Mouse (Mus musculus): ENCODE measurements around the gene Gm3045. TPM values are rescaled to one million over a fixed set of nuclear protein-coding genes. Genes with fewer than 3 reads are reported as not detected.

The Gm3045 gene
- polyA plus RNA-seq, 1 experiment from 2014 or later, result 0.10 TPM

DNA sequence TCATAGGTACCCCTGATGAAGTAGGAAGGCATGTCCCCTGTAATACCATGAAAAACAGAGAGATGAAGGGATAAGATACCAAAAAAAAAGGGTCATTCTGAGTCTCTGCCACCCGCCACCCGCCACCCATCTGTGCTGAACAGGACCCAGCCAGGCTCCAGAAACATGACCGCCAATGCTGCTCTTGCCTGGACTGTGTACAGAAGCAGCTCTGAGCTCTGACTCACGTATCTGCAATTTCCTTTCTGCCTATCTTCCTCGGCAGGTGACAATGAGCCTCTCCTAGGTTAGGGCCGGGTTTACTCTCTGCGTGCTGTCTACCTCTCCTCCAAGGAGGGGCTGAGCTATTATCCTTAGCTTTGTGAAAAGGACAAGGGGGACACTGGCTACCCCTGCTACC is 17.0 kb downstream of the Gm3045 start:
- Histone ChIP-seq H3K4me3 (no peak overlapping the region), H3K4me1 (peaks cover 8% of the 10 kb centered on the region), H3K9me3 (no peaks in the 10 kb centered on the region), H3K4me2 (no peak overlapping the region), H3K9ac (no peak overlapping the region), H3K27ac (no peak overlapping the region), H3K36me3 (no peaks in the 10 kb centered on the region), H3K27me3 (peaks cover 26% of the 10 kb centered on the region)
- no peak for ATAC-seq (ENCODE audit: insufficient number of reproducible peaks, low FRiP score, low TSS enrichment, low read depth)
- 74% methylated on average over 7 of the region's 7 CpGs for WGBS

- 90% methylated on average over 3 of the region's 3 CpGs for WGBS
- no peak overlapping the region for H3K4me2 ChIP-seq
- peaks cover 19% of the 10 kb centered on the region for H3K27me3 ChIP-seq
Observed at GRCm38 (mm10) chr13:56444112-56444511, 17.7 kb downstream of the Gm3045 start.

GRCm38 (mm10) chr13:56444996-56445395 is 18.6 kb downstream of the Gm3045 start:
- Histone ChIP-seq H3K27me3 (peaks cover 10% of the 10 kb centered on the region), H3K36me3 (no peaks in the 10 kb centered on the region), H3K4me2 (no peak overlapping the region), H3K9ac (no peak overlapping the region), H3K27ac (no peak overlapping the region), H3K4me3 (no peak overlapping the region), H3K4me1 (0 out of 2 replicates have a peak, but pooled peaks cover 8% of the 10 kb centered on the region), H3K9me3 (no peaks in the 10 kb centered on the region)
- WGBS, result 85% methylated on average over 6 of the region's 6 CpGs
- ATAC-seq (ENCODE audit: insufficient number of reproducible peaks, low FRiP score, low TSS enrichment, low read depth), result no peak

More at GRCm38 (mm10) chr13:56444112-56444511, 17.7 kb downstream of the Gm3045 start:
- Histone ChIP-seq H3K9me3 (no peaks in the 10 kb centered on the region), H3K4me3 (no peak overlapping the region), H3K9ac (no peak overlapping the region), H3K36me3 (no peaks in the 10 kb centered on the region), H3K27ac (no peak overlapping the region), H3K4me1 (peaks cover 3% of the 10 kb centered on the region; the same call in 1 of the 2 replicates)
- ATAC-seq (ENCODE audit: insufficient number of reproducible peaks, low FRiP score, low TSS enrichment, low read depth), result no peak

DNA sequence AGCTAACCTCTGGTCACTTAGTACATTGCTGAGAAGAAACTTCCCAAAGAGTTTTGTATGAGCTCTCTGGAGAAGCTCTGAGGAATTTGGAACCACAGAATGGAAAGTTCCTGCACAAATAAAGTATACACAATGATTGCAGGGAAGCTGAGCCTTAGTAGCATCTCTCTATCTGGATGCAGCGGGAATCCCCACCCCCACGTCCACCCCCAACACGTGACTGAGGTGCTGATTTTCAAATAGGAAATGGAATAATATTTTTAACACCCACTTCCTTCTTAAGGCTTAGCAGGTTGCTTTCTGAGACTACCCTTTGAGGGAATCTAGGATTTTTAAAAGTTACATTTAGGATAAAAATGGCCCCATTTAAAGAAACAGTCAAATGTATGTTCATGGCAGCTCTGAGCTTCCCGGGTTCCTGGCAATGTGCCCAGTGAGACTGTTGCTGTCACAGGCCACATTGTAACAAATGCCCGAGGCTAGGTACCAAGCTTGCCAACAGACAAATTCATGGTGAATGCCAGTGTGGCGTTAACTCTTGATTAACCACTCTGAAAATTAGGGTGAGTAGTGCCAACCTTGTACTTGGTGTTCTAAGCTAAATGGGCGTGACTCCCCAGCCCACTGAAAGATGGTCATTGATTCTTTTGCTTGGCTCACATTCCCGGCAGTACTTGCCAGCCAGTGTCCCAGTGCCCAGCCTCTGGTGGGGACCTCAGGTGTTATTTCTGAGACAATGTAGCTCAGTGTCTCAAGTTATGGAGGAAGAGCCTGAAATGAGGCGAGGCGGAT is 23.0 kb downstream of the Gm3045 start:
- no peak for ATAC-seq (ENCODE audit: insufficient number of reproducible peaks, low FRiP score, low TSS enrichment, low read depth)
- Histone ChIP-seq H3K4me1 (0 out of 2 replicates have a peak, but pooled peaks cover 8% of the 10 kb centered on the region), H3K4me3 (no peak overlapping the region), H3K4me2 (no peak overlapping the region), H3K9ac (no peak overlapping the region), H3K36me3 (no peaks in the 10 kb centered on the region), H3K9me3 (no peaks in the 10 kb centered on the region), H3K27ac (no peak overlapping the region), H3K27me3 (no peaks in the 10 kb centered on the region)
- WGBS, result 64% methylated on average over 10 of the region's 10 CpGs

- H3K36me3 ChIP-seq, result no peaks in the 10 kb centered on the region
- no peak overlapping the region for H3K4me2 ChIP-seq
- 0 out of 2 replicates have a peak, but pooled peaks cover 8% of the 10 kb centered on the region for H3K4me1 ChIP-seq
- no peak overlapping the region for H3K4me3 ChIP-seq
- no peaks in the 10 kb centered on the region for H3K9me3 ChIP-seq
- no peak overlapping the region for H3K27ac ChIP-seq
- ATAC-seq (ENCODE audit: insufficient number of reproducible peaks, low FRiP score, low TSS enrichment, low read depth), result no peak
- no peak overlapping the region for H3K9ac ChIP-seq
- no peaks in the 10 kb centered on the region for H3K27me3 ChIP-seq
- WGBS, result 74% methylated on average over 8 of the region's 8 CpGs
Observed at GRCm38 (mm10) chr13:56450035-56450434, 23.6 kb downstream of the Gm3045 start.

DNA sequence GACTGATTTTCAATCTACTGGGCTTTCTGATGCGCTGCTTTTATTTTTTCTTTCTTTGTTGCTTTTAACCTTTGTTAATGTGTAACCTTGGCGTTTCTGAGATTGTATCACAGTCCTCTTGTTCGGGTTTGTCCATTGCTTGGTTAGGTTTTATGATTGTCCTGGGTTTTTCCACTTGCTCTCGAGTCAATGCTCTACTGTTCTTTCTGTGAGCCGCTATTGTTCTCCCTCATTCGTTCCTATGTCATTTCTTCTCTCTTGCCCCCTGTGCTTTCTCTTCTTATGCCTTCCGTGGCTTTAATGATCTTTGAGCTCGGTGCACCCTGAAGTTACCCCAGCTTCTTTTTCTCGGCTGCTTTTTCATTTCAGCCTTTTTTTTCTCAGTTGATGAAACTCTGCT is 31.6 kb downstream of the Gm3045 start:
- no peak overlapping the region for H3K4me2 ChIP-seq
- no peak overlapping the region for H3K9ac ChIP-seq
- no peak overlapping the region for H3K27ac ChIP-seq
- 57% methylated on average over 9 of the region's 9 CpGs for WGBS
- 0 out of 2 replicates have a peak, but pooled peaks cover 5% of the 10 kb centered on the region for H3K27me3 ChIP-seq
- no peaks in the 10 kb centered on the region for H3K9me3 ChIP-seq
- no peak overlapping the region for H3K4me3 ChIP-seq
- no peak for ATAC-seq (ENCODE audit: insufficient number of reproducible peaks, low FRiP score, low TSS enrichment, low read depth)
- no peaks in the 10 kb centered on the region for H3K36me3 ChIP-seq
- H3K4me1 ChIP-seq, result no peaks in the 10 kb centered on the region

DNA sequence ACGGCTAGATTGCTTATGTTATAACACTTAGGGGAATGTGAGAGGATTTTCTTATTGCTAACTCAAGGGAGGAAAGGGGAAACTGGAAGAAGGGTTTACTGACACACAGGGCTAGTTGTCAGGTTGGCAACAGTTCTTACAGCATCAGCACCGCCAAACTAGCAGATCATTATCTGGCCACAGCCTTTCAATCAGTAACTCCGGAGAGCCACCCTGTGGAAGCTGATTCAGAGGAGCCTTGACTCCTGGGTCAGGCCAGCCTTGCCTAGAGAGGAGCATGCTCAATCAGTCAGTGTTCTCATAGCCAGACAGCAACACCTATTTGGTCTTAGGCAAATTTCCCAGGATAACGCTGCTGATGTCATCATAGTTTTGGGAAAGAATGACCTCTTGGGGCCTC is 35.1 kb downstream of the Gm3045 start:
- no peak overlapping the region for H3K27ac ChIP-seq
- no peak overlapping the region for H3K9ac ChIP-seq
- H3K27me3 ChIP-seq, result peaks cover 15% of the 10 kb centered on the region
- H3K4me2 ChIP-seq, result no peak overlapping the region
- ATAC-seq (ENCODE audit: insufficient number of reproducible peaks, low FRiP score, low TSS enrichment, low read depth), result no peak
- no peak overlapping the region for H3K4me3 ChIP-seq
- no peaks in the 10 kb centered on the region for H3K36me3 ChIP-seq
- WGBS, result 58% methylated on average over 4 of the region's 4 CpGs
- H3K9me3 ChIP-seq, result no peaks in the 10 kb centered on the region
- no peaks in the 10 kb centered on the region for H3K4me1 ChIP-seq

- Histone ChIP-seq H3K27me3 (peaks cover 12% of the 10 kb centered on the region), H3K36me3 (no peaks in the 10 kb centered on the region), H3K9me3 (no peaks in the 10 kb centered on the region), H3K4me3 (no peak overlapping the region), H3K4me1 (no peaks in the 10 kb centered on the region), H3K9ac (no peak overlapping the region), H3K27ac (no peak overlapping the region), H3K4me2 (no peak overlapping the region)
- WGBS, result 77% methylated on average over 4 of the region's 4 CpGs
- no peak for ATAC-seq (ENCODE audit: insufficient number of reproducible peaks, low FRiP score, low TSS enrichment, low read depth)
Observed at GRCm38 (mm10) chr13:56462791-56463190, 36.4 kb downstream of the Gm3045 start.

DNA sequence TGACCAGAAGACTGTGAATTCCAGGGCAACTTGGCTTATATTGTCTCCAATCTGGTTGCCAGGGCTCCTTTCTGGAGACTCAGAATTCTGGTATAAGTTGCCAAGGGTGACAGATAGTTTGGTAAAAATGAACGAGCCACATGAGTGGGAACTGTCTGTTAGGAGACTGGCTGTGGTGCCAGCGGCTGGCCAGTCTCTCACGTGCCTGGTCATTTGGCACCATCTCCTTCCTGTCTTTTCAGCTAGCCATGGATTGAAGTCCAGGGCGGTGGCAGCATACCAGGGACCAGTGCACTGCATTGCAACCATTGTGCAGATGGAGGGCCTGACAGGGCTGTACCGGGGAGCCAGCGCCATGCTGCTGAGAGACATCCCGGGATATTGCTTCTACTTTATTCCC is 36.9 kb downstream of the Gm3045 start:
- H3K4me3 ChIP-seq, result no peak overlapping the region
- peaks cover 11% of the 10 kb centered on the region for H3K27me3 ChIP-seq
- no peak for ATAC-seq (ENCODE audit: insufficient number of reproducible peaks, low FRiP score, low TSS enrichment, low read depth)
- H3K9ac ChIP-seq, result no peak overlapping the region
- no peak overlapping the region for H3K27ac ChIP-seq
- H3K9me3 ChIP-seq, result no peaks in the 10 kb centered on the region
- H3K4me2 ChIP-seq, result no peak overlapping the region
- 88% methylated on average over 7 of the region's 7 CpGs for WGBS
- H3K36me3 ChIP-seq, result no peaks in the 10 kb centered on the region
- no peaks in the 10 kb centered on the region for H3K4me1 ChIP-seq

- Histone ChIP-seq H3K27me3 (peaks cover 11% of the 10 kb centered on the region), H3K9ac (no peak overlapping the region), H3K4me2 (no peak overlapping the region), H3K4me3 (no peak overlapping the region), H3K36me3 (no peaks in the 10 kb centered on the region), H3K27ac (no peak overlapping the region), H3K9me3 (no peaks in the 10 kb centered on the region), H3K4me1 (no peaks in the 10 kb centered on the region)
- 69% methylated on average over 6 of the region's 6 CpGs for WGBS
- no peak for ATAC-seq (ENCODE audit: insufficient number of reproducible peaks, low FRiP score, low TSS enrichment, low read depth)
Observed at GRCm38 (mm10) chr13:56463750-56464149, 37.4 kb downstream of the Gm3045 start.

DNA sequence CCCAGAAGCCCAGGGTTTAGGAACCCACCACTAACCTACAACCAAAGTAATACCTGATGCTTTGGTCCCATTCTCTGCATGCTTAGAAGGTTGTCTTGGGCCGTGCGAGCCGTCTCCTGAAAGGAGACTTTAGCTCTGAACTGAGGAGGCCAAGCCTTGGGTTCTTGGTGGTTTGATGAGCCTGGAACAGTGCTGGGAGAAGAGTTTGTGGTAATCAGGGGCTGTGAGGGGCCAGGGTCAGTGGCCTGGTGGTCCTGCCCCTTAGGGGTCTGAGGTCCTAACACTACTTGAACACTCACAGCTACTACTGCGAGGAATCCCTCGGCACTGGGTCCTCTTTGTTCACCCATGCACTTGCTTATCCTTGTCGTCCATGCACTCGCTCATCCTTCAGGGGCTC is 41.4 kb downstream of the Gm3045 start:
- H3K27ac ChIP-seq, result no peak overlapping the region
- no peak overlapping the region for H3K4me2 ChIP-seq
- no peak overlapping the region for H3K9ac ChIP-seq
- no peaks in the 10 kb centered on the region for H3K36me3 ChIP-seq
- no peak overlapping the region for H3K4me3 ChIP-seq
- 94% methylated on average over 7 of the region's 7 CpGs for WGBS
- ATAC-seq (ENCODE audit: insufficient number of reproducible peaks, low FRiP score, low TSS enrichment, low read depth), result no peak
- H3K27me3 ChIP-seq, result peaks cover 11% of the 10 kb centered on the region
- 0 out of 2 replicates have a peak, but pooled peaks cover 4% of the 10 kb centered on the region for H3K4me1 ChIP-seq
- H3K9me3 ChIP-seq, result no peaks in the 10 kb centered on the region

GRCm38 (mm10) chr13:56468536-56468935 is 42.1 kb downstream of the Gm3045 start:
- Histone ChIP-seq H3K4me1 (0 out of 2 replicates have a peak, but pooled peaks cover 4% of the 10 kb centered on the region), H3K27me3 (peaks cover 7% of the 10 kb centered on the region), H3K36me3 (no peaks in the 10 kb centered on the region), H3K4me2 (no peak overlapping the region), H3K4me3 (no peak overlapping the region), H3K9me3 (no peaks in the 10 kb centered on the region), H3K27ac (no peak overlapping the region), H3K9ac (no peak overlapping the region)
- 91% methylated on average over 4 of the region's 4 CpGs for WGBS
- ATAC-seq (ENCODE audit: insufficient number of reproducible peaks, low FRiP score, low TSS enrichment, low read depth), result no peak
